Mouse (Mus musculus) adrenal gland, adult 2 months (tissue): ENCODE measurements at regions not wholly inside any gene's neighbourhood (a gene's known extent, or its start where the extent isn't known, plus 50 kb on each side); places are given as distances from the start of the nearest gene placed in this dataset.

Experiments
- DNase-seq: peaks from one replicate; pipeline ENCODE4 v3.0.0; 2021

DNA sequence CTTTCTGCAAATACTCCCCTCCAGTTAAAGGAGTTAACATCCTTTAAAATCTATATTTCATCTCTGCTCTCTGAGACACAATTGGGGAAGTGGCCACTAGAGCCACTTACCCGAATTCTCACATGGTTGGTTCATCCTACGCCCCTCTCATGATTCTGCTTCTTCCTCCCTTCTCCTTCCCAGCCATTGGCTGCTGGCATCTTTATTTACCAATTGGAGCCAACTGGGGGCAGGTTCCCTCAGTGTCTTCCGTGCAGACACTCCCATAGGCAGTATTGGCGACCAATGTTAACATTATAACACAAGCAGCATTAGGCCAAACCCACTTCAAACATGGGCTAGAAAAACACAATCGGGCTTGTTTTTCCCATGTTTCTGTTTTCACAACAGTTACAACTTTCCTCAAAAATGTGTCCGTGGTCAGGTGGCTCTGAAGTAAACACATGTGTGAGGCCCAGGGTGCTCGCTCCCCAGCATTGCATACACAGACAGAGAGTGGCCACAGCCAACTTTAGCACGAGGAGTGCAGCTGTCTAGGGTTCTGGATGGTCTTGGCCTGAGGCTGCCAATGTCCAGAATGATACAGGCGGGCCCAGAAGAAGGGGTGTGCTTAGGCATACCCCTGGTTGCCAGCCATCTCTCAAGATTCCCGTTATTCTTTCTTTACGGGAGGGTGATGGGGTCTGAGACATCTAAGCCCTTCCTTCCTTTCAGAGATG lies 119.1 kb downstream of the Zfp706 start:
- DNase-seq, result no peak

GRCm38 (mm10) chr15:36884671-36885365 lies 122.8 kb downstream of the Zfp706 start:
- peak; percentile 86 for DNase-seq

DNA sequence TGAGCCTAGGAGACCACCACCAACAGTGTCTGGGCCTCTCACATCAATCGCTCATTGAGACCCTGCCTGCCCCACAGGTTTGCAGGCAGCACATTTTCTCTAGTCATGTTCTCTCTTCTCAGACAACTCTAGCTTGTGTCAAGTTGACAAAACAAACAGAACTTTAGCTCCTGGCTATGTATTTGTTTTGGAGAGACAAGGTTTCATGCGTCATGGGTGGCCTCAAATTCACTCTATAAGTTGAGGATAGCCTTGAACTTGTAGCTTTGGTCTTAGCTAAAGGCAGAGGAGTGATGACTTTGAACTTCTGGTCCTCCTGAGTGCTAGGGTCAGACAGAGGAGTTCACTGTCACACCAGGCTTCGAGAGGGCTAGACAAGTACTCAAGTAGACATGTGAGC lies 123.5 kb downstream of the Zfp706 start:
- no peak for DNase-seq

DNA sequence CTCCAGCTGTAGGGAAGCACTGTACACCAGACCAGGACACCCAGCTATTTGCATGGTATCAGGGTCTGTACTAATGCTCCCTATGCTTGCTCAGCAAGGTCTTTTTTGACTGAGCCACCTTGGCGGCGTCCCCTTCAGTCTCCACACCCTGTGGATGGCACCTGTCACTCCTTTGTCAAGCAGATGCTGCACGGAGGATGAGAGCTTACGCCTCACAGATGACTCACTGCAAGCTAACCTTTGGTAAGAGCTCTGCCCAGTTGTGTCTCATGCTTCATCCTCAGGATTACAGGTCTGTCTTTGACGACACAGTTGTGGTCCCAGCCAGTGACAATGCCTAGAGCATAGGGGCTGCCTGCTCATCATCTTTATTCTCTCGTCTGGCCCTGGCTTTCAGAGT lies 124.4 kb downstream of the Zfp706 start:
- DNase-seq, result peak; percentile 34

DNA sequence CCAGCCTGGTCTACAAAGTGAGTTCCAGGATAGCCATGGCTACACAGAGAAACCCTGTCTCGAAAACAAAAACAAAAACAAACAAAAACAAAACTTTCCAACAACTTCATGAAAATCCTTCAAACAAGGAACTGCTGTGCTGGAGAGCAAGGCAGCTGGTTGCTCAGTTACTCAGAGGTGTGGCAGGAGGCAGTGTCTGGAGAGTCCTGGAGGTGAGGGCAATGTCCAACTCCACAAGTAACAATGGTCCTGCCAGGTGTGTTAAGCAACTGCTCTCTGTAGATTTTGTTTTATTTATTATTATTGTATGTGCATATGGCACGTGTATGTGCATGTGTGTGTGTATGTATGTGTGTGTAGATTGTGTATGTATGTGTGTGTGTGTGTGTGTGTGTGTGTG lies 126.0 kb downstream of the Zfp706 start:
- DNase-seq, result no peak

DNA sequence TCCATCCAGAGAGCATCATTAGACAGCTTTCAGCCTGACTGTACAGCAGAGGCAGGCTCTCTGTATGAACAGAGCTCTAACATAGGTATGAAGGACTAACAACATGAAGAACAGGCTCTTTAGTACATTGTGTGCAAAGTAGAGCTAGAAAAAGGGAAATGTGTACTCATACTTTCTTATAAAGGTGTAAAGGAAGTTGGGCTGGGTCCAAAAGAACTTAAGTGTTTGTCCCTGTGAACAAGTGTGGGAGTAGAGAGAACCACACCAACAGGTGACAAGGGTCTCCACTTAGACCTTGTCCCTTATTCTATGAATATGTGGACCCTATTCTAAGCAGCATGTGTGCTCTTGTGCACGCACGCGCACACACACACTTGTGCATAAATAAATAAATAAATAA lies 127.0 kb downstream of the Zfp706 start:
- DNase-seq, result no peak

GRCm38 (mm10) chr15:36879587-36879986 lies 128.0 kb downstream of the Zfp706 start:
- DNase-seq, result no peak

DNA sequence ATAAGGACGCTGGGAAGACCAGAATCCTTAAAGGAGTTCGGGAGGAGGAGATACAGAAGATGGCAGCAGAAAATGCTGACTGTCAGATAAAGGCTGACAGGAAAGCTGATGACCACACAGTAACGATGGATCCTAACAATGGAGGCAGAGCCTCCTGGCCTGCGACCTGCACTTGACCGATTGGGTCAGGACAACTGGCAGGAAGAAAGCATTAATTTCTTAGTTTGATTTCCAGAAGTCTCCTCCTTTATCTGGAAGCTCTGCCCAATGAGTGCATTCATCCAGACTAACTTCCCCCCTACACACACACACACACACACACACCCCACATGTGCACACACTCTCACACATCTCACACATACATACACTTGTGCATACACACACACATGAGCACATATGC lies 128.6 kb downstream of the Zfp706 start:
- no peak for DNase-seq

DNA sequence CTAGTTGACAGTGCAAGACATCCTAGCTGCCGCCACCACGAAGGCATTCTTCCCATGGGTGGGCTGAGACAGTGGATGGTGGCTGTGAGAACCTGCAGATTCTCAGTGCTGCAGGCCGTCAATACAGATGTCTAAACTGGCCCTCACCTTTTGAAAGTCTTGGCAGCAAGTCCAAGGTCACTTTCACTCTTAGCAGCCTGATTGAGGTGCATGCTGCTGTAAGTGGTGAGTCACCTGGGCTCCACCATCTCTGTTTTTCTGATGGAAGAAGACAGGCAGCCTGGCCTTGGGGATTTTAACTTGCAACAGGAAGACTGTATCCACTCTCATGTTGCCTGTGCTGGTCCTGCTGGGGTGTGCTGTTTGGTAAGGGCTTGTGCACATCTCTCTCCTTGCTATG lies 129.3 kb downstream of the Zfp706 start:
- DNase-seq, result peak; percentile 80

DNA sequence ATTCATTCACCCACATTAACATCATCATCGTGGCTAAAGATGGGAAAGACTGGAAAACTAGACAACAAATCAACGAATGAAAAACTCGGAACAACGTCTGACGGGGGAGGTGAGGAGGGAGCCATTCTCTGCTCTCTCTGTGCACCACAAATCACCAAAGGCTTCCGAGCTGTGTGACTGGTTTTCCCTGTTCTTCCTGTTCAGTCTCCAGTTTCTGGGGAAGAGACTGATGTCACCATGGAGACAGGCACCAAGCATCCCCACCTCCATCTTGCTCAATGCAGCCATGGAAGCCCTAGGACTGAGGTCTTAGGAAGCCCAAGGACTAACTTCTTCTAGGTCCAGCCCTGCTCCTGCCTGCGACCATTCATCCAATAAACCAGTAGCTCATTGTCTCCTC lies 130.1 kb downstream of the Zfp706 start:
- no peak for DNase-seq

- DNase-seq, result peak; percentile 68
Observed at GRCm38 (mm10) chr15:36875980-36876778, 131.4 kb downstream of the Zfp706 start.

DNA sequence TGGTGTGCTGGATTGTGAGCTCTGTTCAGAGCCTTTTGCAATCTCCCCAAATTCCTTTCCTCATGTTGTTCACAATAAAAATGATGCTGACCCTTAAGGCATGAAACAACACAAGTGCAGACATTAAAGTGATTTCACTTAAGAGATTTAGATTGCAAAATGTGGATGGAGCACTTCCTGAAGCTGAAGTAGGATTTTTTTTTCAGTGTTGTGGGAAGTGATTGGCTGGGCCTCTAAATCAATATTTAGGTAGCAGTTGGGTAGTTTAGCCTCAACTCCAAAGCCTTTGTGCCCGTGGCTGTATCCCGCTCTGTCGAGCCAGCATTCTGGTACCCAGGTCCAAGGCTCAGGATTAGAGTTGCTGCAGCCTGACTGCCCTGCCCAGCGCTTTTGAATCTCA lies 133.0 kb downstream of the Zfp706 start:
- DNase-seq, result no peak

DNA sequence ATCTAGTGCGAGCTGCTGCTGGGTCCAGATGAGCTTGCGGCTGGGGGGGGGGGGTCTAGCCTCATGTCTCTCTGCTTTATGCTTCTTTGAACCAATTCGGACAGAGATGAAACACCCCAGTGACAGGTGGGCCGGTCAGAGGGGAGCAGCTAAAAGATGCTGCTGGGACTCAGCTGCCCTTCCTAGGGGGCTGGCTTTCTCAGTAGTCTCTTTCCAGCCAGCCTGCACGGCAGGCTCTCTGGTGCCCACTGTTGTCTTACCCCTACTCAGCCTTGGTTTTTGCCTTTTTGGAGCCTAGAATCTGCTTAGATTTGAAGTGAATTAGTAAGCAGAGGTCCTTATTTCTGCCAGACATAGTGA lies 133.7 kb downstream of the Zfp706 start:
- no peak for DNase-seq

DNA sequence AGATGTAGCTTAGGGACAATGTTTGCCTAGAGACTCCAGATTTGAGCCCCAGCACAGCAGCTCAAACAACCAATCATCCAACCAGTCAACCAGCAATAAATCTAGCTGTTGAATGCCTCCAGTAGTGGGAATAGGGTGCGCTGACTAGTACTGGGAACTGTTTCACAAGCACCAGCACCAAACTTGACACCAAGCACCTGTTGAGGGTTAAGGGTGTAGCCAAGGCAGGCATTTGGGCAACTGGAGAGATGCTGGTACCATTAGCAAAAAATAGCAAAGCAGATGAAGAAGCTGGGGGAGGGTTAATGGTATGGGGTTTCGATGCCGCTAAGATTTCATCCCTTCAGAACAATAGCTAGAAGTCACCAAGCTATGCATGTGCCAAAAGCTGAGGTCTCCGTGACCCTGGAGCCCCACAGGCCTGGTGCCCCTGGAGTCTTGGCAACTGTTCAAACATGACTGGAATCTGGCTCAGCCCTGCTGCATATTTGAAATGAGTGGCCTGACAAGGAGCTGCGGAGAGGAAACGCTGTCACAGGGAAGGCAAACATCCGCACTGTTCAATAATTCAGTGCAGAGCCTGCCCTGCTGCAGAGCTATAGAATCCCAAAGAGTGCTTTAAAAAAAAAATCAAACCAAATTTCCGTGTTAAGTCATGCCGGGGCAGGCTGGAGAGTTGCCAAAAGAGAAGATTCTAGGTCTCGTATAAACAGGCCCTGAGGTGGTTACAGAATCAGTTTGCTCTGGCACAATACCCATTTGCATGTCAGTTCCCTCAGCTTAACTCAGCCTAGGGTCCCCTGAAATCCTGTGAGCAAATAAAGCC lies 134.3 kb downstream of the Zfp706 start:
- peak; percentile 89 for DNase-seq

GRCm38 (mm10) chr15:36872566-36872965 lies 135.0 kb downstream of the Zfp706 start:
- DNase-seq, result no peak

DNA sequence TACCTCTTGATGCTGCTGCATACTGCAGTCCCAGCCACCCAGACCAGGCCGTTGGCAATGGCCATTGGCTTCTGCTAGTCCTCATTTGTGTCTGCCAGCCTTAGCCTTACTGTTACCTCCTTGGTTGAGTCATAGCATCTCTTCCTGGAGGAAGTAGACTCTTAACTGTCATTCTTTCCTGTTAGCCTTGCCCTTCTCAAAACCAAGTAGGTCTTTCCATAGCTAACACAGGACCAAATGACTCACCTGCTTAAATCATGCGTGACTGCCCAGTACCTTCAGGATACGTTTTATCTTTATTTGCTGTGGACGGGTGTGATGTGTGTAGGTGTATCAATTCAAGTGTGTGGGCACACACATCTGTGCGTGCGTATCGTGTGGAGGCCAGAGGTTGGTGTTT lies 136.9 kb downstream of the Zfp706 start:
- no peak for DNase-seq

DNA sequence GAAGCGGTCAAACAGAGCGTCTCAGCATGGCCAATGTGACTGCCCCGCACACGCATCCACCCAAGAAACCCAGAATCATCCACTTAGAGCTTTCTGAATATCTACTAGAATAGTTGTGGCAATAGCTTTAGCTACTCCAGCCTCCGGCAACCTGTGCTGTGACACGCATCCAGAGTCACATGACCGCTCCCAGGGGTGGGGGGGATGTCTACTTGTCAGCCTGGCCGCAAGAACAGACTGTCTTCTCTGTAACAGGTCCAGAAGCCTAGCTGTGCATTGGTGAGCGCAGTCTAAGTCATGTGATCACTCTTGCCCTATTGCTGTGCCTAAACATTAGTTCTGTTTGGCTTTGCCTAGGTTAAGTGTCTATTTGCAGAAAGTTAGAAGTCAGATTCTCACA lies 137.5 kb downstream of the Zfp706 start:
- DNase-seq, result no peak

DNA sequence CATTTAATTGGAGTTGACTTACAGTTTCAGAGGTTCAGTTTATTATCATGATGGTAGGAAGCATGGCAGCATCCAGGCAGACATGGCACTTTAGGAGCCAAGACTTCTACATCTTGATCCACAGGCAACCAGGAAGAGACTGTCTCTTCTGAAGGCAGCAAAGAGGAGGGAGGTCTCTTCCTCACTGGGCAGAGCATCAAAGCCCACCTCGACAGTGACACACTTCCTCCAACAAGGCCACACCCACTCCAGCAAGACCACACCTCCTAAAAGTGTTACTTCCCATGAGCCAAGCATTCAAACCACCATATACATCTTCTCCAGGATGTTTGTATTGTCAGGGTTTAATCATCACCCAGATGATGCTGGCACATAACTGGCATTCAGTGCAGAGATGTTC lies 141.5 kb downstream of the Zfp706 start:
- no peak for DNase-seq

DNA sequence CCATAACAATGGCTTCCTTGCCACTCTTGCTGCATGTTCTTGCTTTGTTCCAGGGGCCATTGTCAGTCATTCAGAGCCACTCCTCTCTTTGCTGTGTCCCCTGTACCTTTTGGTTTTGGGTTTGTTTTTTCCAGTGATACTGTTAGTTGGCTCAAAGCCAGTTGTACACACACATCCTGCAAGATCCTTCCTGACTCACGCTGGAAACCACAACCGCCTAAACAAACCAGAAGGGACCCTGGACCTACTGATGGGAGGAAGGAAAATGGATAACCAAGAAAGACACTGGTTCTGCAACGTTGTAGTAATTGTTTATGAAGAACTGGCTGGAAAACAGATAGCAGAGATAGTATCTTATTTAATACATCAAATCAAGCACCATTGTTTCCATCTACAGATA lies 142.2 kb downstream of the Zfp706 start:
- no peak for DNase-seq

- DNase-seq, result no peak
Observed at GRCm38 (mm10) chr15:36864046-36864445, 143.5 kb downstream of the Zfp706 start.

DNA sequence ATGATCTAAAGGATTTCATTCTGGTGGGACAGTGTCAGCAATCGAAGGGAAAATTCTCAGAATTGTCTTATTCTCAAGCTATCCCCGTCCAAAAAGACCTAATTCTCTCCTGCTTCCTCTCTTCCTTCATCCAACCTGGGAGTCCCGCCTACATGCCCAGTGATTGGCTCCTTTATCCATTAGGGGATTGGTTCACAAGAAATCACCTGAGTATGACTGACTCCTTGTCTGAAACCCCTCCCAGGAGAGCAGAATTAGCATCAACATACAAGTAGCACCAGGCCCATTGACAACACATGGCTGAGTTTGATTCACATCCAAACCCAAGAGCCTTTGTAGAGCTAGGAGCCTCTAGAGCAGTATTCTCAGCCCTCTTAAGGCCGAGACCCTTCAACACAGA lies 148.9 kb downstream of the Zfp706 start:
- DNase-seq, result no peak

DNA sequence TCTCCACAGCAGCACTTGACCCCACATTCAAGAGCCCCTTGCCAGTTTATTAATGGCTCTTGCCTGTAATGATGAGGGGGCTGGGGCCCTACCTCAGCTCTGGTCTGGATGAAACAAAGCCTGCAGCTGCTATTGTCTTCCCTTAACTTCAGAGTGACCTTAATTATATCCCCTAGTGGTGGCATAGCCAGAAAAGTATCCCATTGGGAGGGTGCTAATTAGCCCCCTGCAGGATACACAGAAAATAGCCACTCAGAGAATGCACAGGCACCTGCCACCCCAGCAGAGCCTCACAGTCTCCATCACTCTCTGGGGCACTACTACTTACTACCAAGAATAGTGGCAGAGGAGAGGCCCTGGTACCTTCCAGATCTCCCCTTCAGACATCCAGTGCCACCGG lies 150.0 kb downstream of the Zfp706 start:
- DNase-seq, result no peak
